Mouse (Mus musculus) hindbrain, embryonic 16.5 days (tissue): ENCODE results near the gene Vsir. TPM values are rescaled to one million over a fixed set of nuclear protein-coding genes. Genes with fewer than 3 reads are reported as not detected.

ENCODE experiments used
- ATAC-seq: fragments of 200-750 bp; cut with Nextera tagmentation; 2 replicates; pipeline ENCODE4 v1.8.0; 2017; ENCODE audit warnings: moderate TSS enrichment, moderate library complexity
- H3K27ac ChIP-seq: fragments of 300-500 bp; sonication (generic); 2 replicates; pipeline ENCODE4 v1.5.1; 2014; ENCODE audit warnings: low read depth, mild to moderate bottlenecking, control low read depth, low read length, moderate library complexity
- H3K27me3 ChIP-seq: fragments of 300-500 bp; sonication (generic); replicated peaks from 2 replicates; pipeline ENCODE4 v1.6.1; 2014; ENCODE audit warnings: low read length; ENCODE audit not compliant: control insufficient read depth, insufficient read depth
- H3K36me3 ChIP-seq: fragments of 300-500 bp; sonication (generic); 2 replicates; pipeline ENCODE4 v1.6.1; 2014; ENCODE audit warnings: mild to moderate bottlenecking, low read length, moderate library complexity, mixed read lengths; ENCODE audit not compliant: control insufficient read depth, insufficient read depth
- H3K4me1 ChIP-seq: fragments of 300-500 bp; sonication (generic); 2 replicates; pipeline ENCODE4 v1.6.1; 2014; ENCODE audit warnings: low read depth, low read length; ENCODE audit not compliant: control insufficient read depth, insufficient read depth
- H3K4me2 ChIP-seq: fragments of 300-500 bp; sonication (generic); 2 replicates; pipeline ENCODE4 v1.6.1; 2014; ENCODE audit warnings: mild to moderate bottlenecking, low read length, control low read depth, moderate library complexity
- H3K4me3 ChIP-seq: fragments of 300-500 bp; sonication (generic); 2 replicates; pipeline ENCODE4 v1.5.1; 2014; ENCODE audit warnings: mild to moderate bottlenecking, low read length, control low read depth, moderate library complexity
- H3K9ac ChIP-seq: fragments of 300-500 bp; sonication (generic); 2 replicates; pipeline ENCODE4 v1.6.1; 2014; ENCODE audit warnings: low read depth, mild to moderate bottlenecking, control low read depth, low read length, moderate library complexity
- H3K9me3 ChIP-seq: fragments of 300-500 bp; sonication (generic); 2 replicates; pipeline ENCODE4 v1.6.1; 2014; ENCODE audit warnings: mild to moderate bottlenecking, low read length, moderate library complexity; ENCODE audit not compliant: control insufficient read depth
- WGBS: fragments of 180-500 bp; shearing (Covaris S2); extraction: QIAGEN DNeasy Blood & Tissue Kit; methylation state at CpG from one replicate; pipeline ENCODE4 v1.1.7; 2014; 5-methylcytosine and 5-hydroxymethylcytosine counted together
- polyA plus RNA-seq: library from polyadenylated mRNA; unstranded; fragments of >200 nt; fragmentation: Nextera tagmentation; extraction: Ambion mirVana; gene quantifications from 2 replicates; pipeline ENCODE4 v1.2.1, GENCODE M21; 2015

The Vsir gene
- polyA plus RNA-seq, 1 experiment from 2014 or later = 2.4 TPM

- H3K27ac ChIP-seq = 0 out of 2 replicates have a peak overlapping the region, but pooled peaks have one; percentile 23
Observed at GRCm38 (mm10) chr10:60361615-60362309, 15.1 kb downstream of the Vsir start.

DNA sequence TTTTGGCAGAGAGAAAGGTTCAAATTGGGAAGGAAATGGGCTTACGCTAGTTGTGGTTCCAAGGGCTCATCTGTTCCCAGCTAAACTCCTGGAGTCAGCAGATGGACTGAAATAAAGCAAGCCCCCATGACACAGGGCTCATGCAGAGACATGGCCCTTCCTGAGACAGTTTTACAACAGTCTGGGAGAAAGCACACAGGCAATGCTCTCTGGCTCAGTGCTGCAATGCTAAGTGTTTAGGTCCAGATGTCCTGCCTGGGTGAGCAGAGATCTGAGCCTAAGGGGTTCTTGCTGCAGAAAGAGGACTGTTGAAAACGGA lies 15.6 kb downstream of the Vsir start:
- Histone ChIP-seq H3K4me2 (no peak overlapping the region), H3K9me3 (no peaks in the 10 kb centered on the region), H3K4me3 (no peak overlapping the region), H3K36me3 (no peaks in the 10 kb centered on the region), H3K27me3 (no peaks in the 10 kb centered on the region), H3K4me1 (peaks cover 10% of the 10 kb centered on the region; the same call in 1 of the 2 replicates), H3K27ac (no peak overlapping the region), H3K9ac (no peak overlapping the region)
- ATAC-seq = 0 out of 2 replicates have a peak, but pooled peaks have one; percentile 29
- 37% methylated on average over 2 of the region's 2 CpGs for WGBS

More at GRCm38 (mm10) chr10:60361615-60362309, 15.1 kb downstream of the Vsir start:
- ATAC-seq = 0 out of 2 replicates have a peak, but pooled peaks have one; percentile 38
- Histone ChIP-seq H3K9me3 (no peaks in the 10 kb centered on the region), H3K9ac (no peak overlapping the region), H3K4me2 (no peak overlapping the region), H3K27me3 (no peaks in the 10 kb centered on the region), H3K36me3 (no peaks in the 10 kb centered on the region), H3K4me3 (no peak overlapping the region), H3K4me1 (peaks cover 10% of the 10 kb centered on the region; the same call in 1 of the 2 replicates)
- WGBS = 49% methylated on average over 12 of the region's 12 CpGs

DNA sequence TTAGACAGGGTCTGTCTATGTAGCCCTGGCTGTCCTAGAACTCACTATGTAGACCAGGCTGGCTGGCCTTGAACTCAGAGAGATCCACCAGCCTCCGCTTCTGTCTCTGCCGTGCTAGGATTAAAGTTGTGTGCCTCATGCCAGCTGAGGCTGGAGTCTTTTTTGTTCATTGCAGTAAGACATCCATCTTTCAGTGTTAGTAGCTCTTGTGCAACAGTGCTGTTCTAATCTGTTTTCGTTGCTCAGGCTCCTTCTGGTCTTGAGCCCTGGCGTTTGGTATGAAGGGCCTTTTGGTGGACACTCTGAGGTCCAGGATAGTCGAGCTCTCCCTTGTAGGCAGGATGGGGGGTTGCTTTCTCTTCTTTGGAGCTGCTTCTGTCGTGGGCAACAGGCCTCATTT lies 16.8 kb downstream of the Vsir start:
- Histone ChIP-seq H3K4me3 (no peak overlapping the region), H3K4me1 (peaks cover 10% of the 10 kb centered on the region; the same call in 1 of the 2 replicates), H3K9ac (no peak overlapping the region), H3K36me3 (no peaks in the 10 kb centered on the region), H3K4me2 (no peak overlapping the region), H3K27me3 (no peaks in the 10 kb centered on the region), H3K9me3 (no peaks in the 10 kb centered on the region), H3K27ac (no peak overlapping the region)
- 68% methylated on average over 6 of the region's 6 CpGs for WGBS
- ATAC-seq = no peak

DNA sequence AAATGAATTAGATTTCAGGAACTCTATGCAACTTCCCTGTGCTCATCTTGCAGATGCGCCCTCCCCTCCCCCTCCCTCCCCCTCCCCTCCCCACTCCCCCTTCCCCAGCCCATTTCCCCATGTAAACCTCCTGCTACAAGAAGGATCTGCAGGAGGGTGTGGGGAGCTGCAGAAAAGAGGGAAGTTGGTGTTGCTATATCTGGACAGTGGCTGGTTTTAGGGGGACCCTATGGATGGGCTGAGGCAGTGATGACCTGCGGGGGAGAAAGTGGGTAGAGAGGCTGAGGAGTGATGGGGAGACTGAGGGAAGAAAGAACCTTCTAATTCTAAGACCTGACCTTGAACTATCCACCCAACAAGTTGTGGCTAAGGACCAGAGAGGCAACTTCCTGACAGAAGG lies 20.5 kb downstream of the Vsir start:
- H3K4me2 ChIP-seq = no peak overlapping the region
- no peaks in the 10 kb centered on the region for H3K36me3 ChIP-seq
- H3K9me3 ChIP-seq = no peaks in the 10 kb centered on the region
- WGBS = 83% methylated on average over 2 of the region's 2 CpGs
- no peak for ATAC-seq
- H3K4me3 ChIP-seq = no peak overlapping the region
- H3K27ac ChIP-seq = no peak overlapping the region
- no peaks in the 10 kb centered on the region for H3K27me3 ChIP-seq
- no peaks in the 10 kb centered on the region; the same call in 1 of the 2 replicates for H3K4me1 ChIP-seq
- H3K9ac ChIP-seq = no peak overlapping the region

- Histone ChIP-seq H3K4me3 (no peak overlapping the region), H3K27ac (no peak overlapping the region), H3K4me2 (no peak overlapping the region), H3K9ac (no peak overlapping the region), H3K27me3 (no peaks in the 10 kb centered on the region), H3K36me3 (no peaks in the 10 kb centered on the region), H3K4me1 (no peaks in the 10 kb centered on the region; the same call in 1 of the 2 replicates), H3K9me3 (no peaks in the 10 kb centered on the region)
- ATAC-seq = no peak
- 78% methylated on average over 4 of the region's 4 CpGs for WGBS
Observed at GRCm38 (mm10) chr10:60367904-60368303, 21.3 kb downstream of the Vsir start.

GRCm38 (mm10) chr10:60369405-60369804 lies 22.8 kb downstream of the Vsir start:
- no peak for ATAC-seq

GRCm38 (mm10) chr10:60370098-60370497 lies 23.4 kb downstream of the Vsir start:
- H3K9me3 ChIP-seq = no peaks in the 10 kb centered on the region
- no peak overlapping the region for H3K27ac ChIP-seq
- no peak overlapping the region for H3K4me2 ChIP-seq
- H3K4me3 ChIP-seq = no peak overlapping the region
- no peaks in the 10 kb centered on the region for H3K27me3 ChIP-seq
- no peaks in the 10 kb centered on the region; the same call in 1 of the 2 replicates for H3K4me1 ChIP-seq
- WGBS = 56% methylated on average over 2 of the region's 2 CpGs
- no peaks in the 10 kb centered on the region for H3K36me3 ChIP-seq
- H3K9ac ChIP-seq = no peak overlapping the region
- ATAC-seq = peak; percentile 61

More at GRCm38 (mm10) chr10:60369405-60369804, 22.8 kb downstream of the Vsir start:
- Histone ChIP-seq H3K4me1 (no peaks in the 10 kb centered on the region; the same call in 1 of the 2 replicates), H3K36me3 (no peaks in the 10 kb centered on the region), H3K4me3 (no peak overlapping the region), H3K9me3 (no peaks in the 10 kb centered on the region), H3K9ac (no peak overlapping the region), H3K4me2 (no peak overlapping the region), H3K27ac (no peak overlapping the region), H3K27me3 (no peaks in the 10 kb centered on the region)
- WGBS = 89% methylated on average over 6 of the region's 6 CpGs

- Histone ChIP-seq H3K9ac (no peak overlapping the region), H3K4me2 (no peak overlapping the region), H3K27ac (no peak overlapping the region), H3K4me3 (no peak overlapping the region), H3K36me3 (no peaks in the 10 kb centered on the region), H3K27me3 (no peaks in the 10 kb centered on the region), H3K4me1 (no peaks in the 10 kb centered on the region; the same call in 1 of the 2 replicates), H3K9me3 (no peaks in the 10 kb centered on the region)
- 72% methylated on average over 5 of the region's 5 CpGs for WGBS
- 0 out of 2 replicates have a peak, but pooled peaks have one; percentile 23 for ATAC-seq
Observed at GRCm38 (mm10) chr10:60370601-60371061, 24.0 kb downstream of the Vsir start.

DNA sequence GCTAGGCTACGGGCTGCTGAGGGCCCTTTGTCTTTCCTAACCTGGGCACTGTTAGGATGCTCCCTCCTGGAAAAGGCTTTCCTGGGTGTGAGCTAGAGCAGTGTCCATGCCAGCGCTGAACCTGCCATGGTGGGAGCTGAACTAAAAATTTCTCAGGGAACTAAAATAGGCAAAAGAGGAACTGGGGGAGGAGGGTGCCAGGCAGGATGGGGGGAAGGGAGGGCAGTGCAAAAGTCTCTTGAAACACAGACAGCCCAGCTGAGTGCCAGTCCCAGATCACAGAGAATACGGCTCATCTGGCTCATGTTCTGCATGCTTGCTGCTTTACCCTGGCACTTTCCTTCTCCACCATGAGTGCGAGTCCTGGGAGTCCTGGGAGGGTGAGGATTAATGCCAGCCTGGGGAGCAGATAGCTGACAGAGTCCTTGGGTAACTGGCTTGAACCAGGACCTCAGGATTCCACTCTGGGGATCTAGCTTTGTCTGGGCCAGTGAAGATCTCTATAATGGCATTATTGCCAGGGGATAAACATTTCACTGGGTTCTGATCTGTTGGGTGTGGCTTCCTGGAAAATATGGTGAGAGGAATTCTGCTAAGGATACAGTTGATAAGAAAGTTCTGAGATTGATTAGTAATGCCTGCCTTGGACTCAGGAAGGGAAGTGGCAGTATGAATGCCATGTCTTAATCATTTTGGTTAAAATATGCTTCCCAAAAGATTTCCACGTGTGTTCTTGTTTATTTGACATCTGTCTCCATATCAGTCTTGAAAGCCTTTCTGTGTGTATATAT lies 25.1 kb downstream of the Vsir start:
- Histone ChIP-seq H3K4me3 (no peak overlapping the region), H3K4me2 (no peak overlapping the region), H3K27ac (no peak overlapping the region), H3K27me3 (no peaks in the 10 kb centered on the region), H3K36me3 (no peaks in the 10 kb centered on the region), H3K4me1 (no peaks in the 10 kb centered on the region; the same call in 1 of the 2 replicates), H3K9me3 (no peaks in the 10 kb centered on the region), H3K9ac (no peak overlapping the region)
- 83% methylated on average over 5 of the region's 5 CpGs for WGBS
- no peak for ATAC-seq
